11 mouse cellular contexts compared by ENCODE assay signal in genomic region chr2:26330702-26331101, GRCm38 (mm10). TPM values are rescaled to one million over a fixed set of nuclear protein-coding genes. Genes with fewer than 3 reads are reported as not detected.
DNase-seq lines count a peak whose midpoint lies in the region; ATAC-seq lines count a peak whose summit lies in the region.
"Had no signal": no experiment of that assay in that cellular context is flagged by ENCODE, and none has a peak within 500 bp of the region (broad histone marks: within the 10 kb centered on the region; RNA-seq: fewer than 3 reads in every experiment).

No protein-coding gene starts in this region.

- DNase-seq in heart, adult 11 months = no peak
- DNase-seq in layer of hippocampus, adult 9-11 months = peak; percentile 67
- no peak for DNase-seq in layer of hippocampus, postnatal 36 days
- no peak for DNase-seq in adrenal gland, postnatal 14 days
- DNase-seq in adrenal gland, adult (ENCODE audit: inconsistent age in 2 of 2, low spot score in 1 of 2) = no peak
- DNase-seq: adrenal gland, adult 2 months; kidney, postnatal 25 days had no signal

- peaks cover 9% of the 10 kb centered on the region for H3K4me1 ChIP-seq in heart, embryonic 11.5 days (ENCODE audit: control insufficient read depth, insufficient read depth, low read length)
- peaks cover 8% of the 10 kb centered on the region; the same call in 1 of the 2 replicates for H3K4me1 ChIP-seq in hindbrain, embryonic 13.5 days (replicated peaks)
- H3K4me1 ChIP-seq in neural tube, embryonic 13.5 days (replicated peaks) = peaks cover 9% of the 10 kb centered on the region; the same call in 1 of the 2 replicates

- H3K27ac ChIP-seq in heart, embryonic 11.5 days (ENCODE audit: low read depth, low read length) = 0 out of 2 replicates have a peak overlapping the region, but pooled peaks have one; percentile 29
- H3K27ac ChIP-seq in hindbrain, embryonic 13.5 days = 0 out of 2 replicates have a peak overlapping the region, but pooled peaks have one; percentile 44
- H3K27ac ChIP-seq in neural tube, embryonic 13.5 days (replicated peaks) = peak overlapping the region; percentile 64

- 74% methylated on average over 6 of the region's 6 CpGs for WGBS in heart, embryonic 11.5 days (ENCODE audit: insufficient replicate concordance)
- 69% methylated on average over 6 of the region's 6 CpGs for WGBS in hindbrain, embryonic 13.5 days
- WGBS in neural tube, embryonic 13.5 days = 70% methylated on average over 6 of the region's 6 CpGs

- H3K4me3 ChIP-seq in heart, embryonic 11.5 days (ENCODE audit: low read depth, low read length) = no peak overlapping the region
- no peak overlapping the region for H3K4me3 ChIP-seq in hindbrain, embryonic 13.5 days
- H3K4me3 ChIP-seq in neural tube, embryonic 13.5 days = no peak overlapping the region
- H3K4me3 ChIP-seq: forebrain, embryonic 10.5 days had no signal

- no peaks in the 10 kb centered on the region for H3K9me3 ChIP-seq in heart, embryonic 11.5 days (replicated peaks; ENCODE audit: control insufficient read depth, low read length)
- no peaks in the 10 kb centered on the region for H3K9me3 ChIP-seq in hindbrain, embryonic 13.5 days
- no peaks in the 10 kb centered on the region for H3K9me3 ChIP-seq in neural tube, embryonic 13.5 days
- H3K9me3 ChIP-seq: forebrain, embryonic 10.5 days had no signal

- H3K9ac ChIP-seq in heart, embryonic 11.5 days (ENCODE audit: low read depth, low read length) = no peak overlapping the region
- H3K9ac ChIP-seq in hindbrain, embryonic 13.5 days = no peak overlapping the region
- H3K9ac ChIP-seq in neural tube, embryonic 13.5 days = no peak overlapping the region

- H3K27me3 ChIP-seq in heart, embryonic 11.5 days (ENCODE audit: control insufficient read depth, insufficient read depth, low read length) = no peaks in the 10 kb centered on the region
- H3K27me3 ChIP-seq in hindbrain, embryonic 13.5 days = no peaks in the 10 kb centered on the region
- H3K27me3 ChIP-seq in neural tube, embryonic 13.5 days = no peaks in the 10 kb centered on the region

- ATAC-seq in heart, embryonic 11.5 days (replicated peaks; ENCODE audit: insufficient number of reproducible peaks, low FRiP score, low TSS enrichment) = no peak
- ATAC-seq in hindbrain, embryonic 13.5 days (ENCODE audit: low FRiP score) = no peak
- ATAC-seq in neural tube, embryonic 13.5 days (ENCODE audit: low read depth) = peak; percentile 12; the same call in 1 of the 2 replicates

- no peak overlapping the region for H3K4me2 ChIP-seq in heart, embryonic 11.5 days
- no peak overlapping the region for H3K4me2 ChIP-seq in hindbrain, embryonic 13.5 days
- H3K4me2 ChIP-seq in neural tube, embryonic 13.5 days = no peak overlapping the region

- H3K36me3 ChIP-seq in heart, embryonic 11.5 days (ENCODE audit: control insufficient read depth, insufficient read depth, low read length) = peaks cover 21% of the 10 kb centered on the region
- H3K36me3 ChIP-seq in hindbrain, embryonic 13.5 days = peaks cover 64% of the 10 kb centered on the region
- peaks cover 69% of the 10 kb centered on the region for H3K36me3 ChIP-seq in neural tube, embryonic 13.5 days

RNA-seq across cellular contexts. Expression of gene Gpsm1, which starts 15.4 kb away (rescaled TPM):
- polyA plus RNA-seq in heart, embryonic 11.5 days (2014; fragmentation: Nextera tagmentation; extraction: Ambion mirVana) = 21.4 and 30.2 TPM in 2 replicates
- total RNA-seq in layer of hippocampus, postnatal 36 days (2021) = 10 to 100 TPM; 34.5 to 41.8 TPM
- polyA plus RNA-seq in hindbrain, embryonic 13.5 days (2015; fragmentation: Nextera tagmentation; extraction: Ambion mirVana) = 149 and 165 TPM in 2 replicates
- polyA plus RNA-seq in neural tube, embryonic 13.5 days (2015; fragmentation: Nextera tagmentation; extraction: Ambion mirVana) = 109 and 114 TPM in 2 replicates
- 14.1 TPM in 2 replicates for total RNA-seq in adrenal gland, postnatal 14 days (2021)

RNA-seq across cellular contexts. Expression of gene Dnlz, which starts 21.2 kb away (rescaled TPM):
- polyA plus RNA-seq in heart, embryonic 11.5 days (2014; fragmentation: Nextera tagmentation; extraction: Ambion mirVana) = 26.3 and 28.0 TPM in 2 replicates
- 10 to 100 TPM; 25.7 to 26.5 TPM for total RNA-seq in layer of hippocampus, postnatal 36 days (2021)
- polyA plus RNA-seq in hindbrain, embryonic 13.5 days (2015; fragmentation: Nextera tagmentation; extraction: Ambion mirVana) = 29.0 and 29.6 TPM in 2 replicates
- polyA plus RNA-seq in neural tube, embryonic 13.5 days (2015; fragmentation: Nextera tagmentation; extraction: Ambion mirVana) = 30.1 and 34.2 TPM in 2 replicates
- 19.0 and 19.8 TPM in 2 replicates for total RNA-seq in adrenal gland, postnatal 14 days (2021)

RNA-seq across cellular contexts. Expression of gene Card9, which starts 30.0 kb away (rescaled TPM):
- 0.38 and 0.59 TPM in 2 replicates for polyA plus RNA-seq in heart, embryonic 11.5 days (2014; fragmentation: Nextera tagmentation; extraction: Ambion mirVana)
- total RNA-seq in layer of hippocampus, postnatal 36 days (2021) = 1 to 10 TPM; 1.6 to 2.1 TPM
- 1.3 and 1.6 TPM in 2 replicates for polyA plus RNA-seq in hindbrain, embryonic 13.5 days (2015; fragmentation: Nextera tagmentation; extraction: Ambion mirVana)
- 1.3 and 2.0 TPM in 2 replicates for polyA plus RNA-seq in neural tube, embryonic 13.5 days (2015; fragmentation: Nextera tagmentation; extraction: Ambion mirVana)
- total RNA-seq in adrenal gland, postnatal 14 days (2021) = 1.2 and 1.6 TPM in 2 replicates

RNA-seq across cellular contexts. Expression of gene Ccdc187, which starts 36.3 kb away (rescaled TPM):
- polyA plus RNA-seq in heart, embryonic 11.5 days (2014; fragmentation: Nextera tagmentation; extraction: Ambion mirVana) = 0.09 TPM in 1 of 2 replicates, not detected in the other
- total RNA-seq in layer of hippocampus, postnatal 36 days (2021) = under 1 TPM; 0.65 to 0.71 TPM
- 0.18 and 0.23 TPM in 2 replicates for polyA plus RNA-seq in hindbrain, embryonic 13.5 days (2015; fragmentation: Nextera tagmentation; extraction: Ambion mirVana)
- polyA plus RNA-seq in neural tube, embryonic 13.5 days (2015; fragmentation: Nextera tagmentation; extraction: Ambion mirVana) = 0.06 and 0.08 TPM in 2 replicates
- total RNA-seq in adrenal gland, postnatal 14 days (2021) = 1.0 and 1.5 TPM in 2 replicates

RNA-seq across cellular contexts. Expression of gene Snapc4, which starts 49.8 kb away (rescaled TPM):
- polyA plus RNA-seq in heart, embryonic 11.5 days (2014; fragmentation: Nextera tagmentation; extraction: Ambion mirVana) = 16.8 and 18.2 TPM in 2 replicates
- 10 to 100 TPM; 65.3 to 72.3 TPM for total RNA-seq in layer of hippocampus, postnatal 36 days (2021)
- polyA plus RNA-seq in hindbrain, embryonic 13.5 days (2015; fragmentation: Nextera tagmentation; extraction: Ambion mirVana) = 27.8 and 35.2 TPM in 2 replicates
- polyA plus RNA-seq in neural tube, embryonic 13.5 days (2015; fragmentation: Nextera tagmentation; extraction: Ambion mirVana) = 25.4 and 26.8 TPM in 2 replicates
- 26.9 and 33.7 TPM in 2 replicates for total RNA-seq in adrenal gland, postnatal 14 days (2021)
